Mouse (Mus musculus): ENCODE measurements around the gene Sox30.

GRCm38 (mm10) chr11:45979946-45980892 is at the start of gene Sox30:
- TF ChIP-seq CEBPB (IDR thresholded peaks at IDR 0.05; ENCODE audit: insufficient read depth, poor library complexity, severe bottlenecking) (no peak), POLR2A (IDR thresholded peaks at IDR 0.05; ENCODE audit: insufficient read length, low read depth) (no peak), E2F4 (IDR thresholded peaks at IDR 0.05; ENCODE audit: insufficient read depth) (no peak), MYOD1 (IDR thresholded peaks at IDR 0.05; ENCODE audit: control insufficient read depth in 1 of 3, insufficient read length in 2 of 3, low read depth in 2 of 3) (no peak), POLR2AphosphoS2 (IDR thresholded peaks at IDR 0.05; ENCODE audit: insufficient read length, low read depth) (no peak), MAX (IDR thresholded peaks at IDR 0.05; ENCODE audit: low read depth) (no peak), USF1 (IDR thresholded peaks at IDR 0.05; ENCODE audit: low read depth) (no peak), TCF3 (IDR thresholded peaks at IDR 0.05; ENCODE audit: insufficient read length, low read depth) (no peak), REST (IDR thresholded peaks at IDR 0.05; ENCODE audit: insufficient read depth, insufficient read length) (no peak)

All from myocyte (in vitro differentiated cells).